Mouse (Mus musculus): Measurements from ENCODE around the gene Ascl3.

GRCm38 (mm10) chr7:109723697-109724096, 7.8 kb downstream of the Ascl3 start, which contains the start of gene BC051019:
- TF ChIP-seq CTCF (IDR thresholded peaks at IDR 0.05; ENCODE audit: low read depth, low read length) (no peak), POLR2A (IDR thresholded peaks at IDR 0.05; ENCODE audit: insufficient read depth, low read length) (no peak), EP300 (IDR thresholded peaks at IDR 0.05; ENCODE audit: insufficient read depth, low read depth, low read length) (no peak)
